Mouse (Mus musculus) activated CD4-positive, CD25-positive, alpha-beta regulatory T cell, adult 4 months (primary cell): Measurements from ENCODE around the gene Chchd1. TPM values are rescaled to one million over a fixed set of nuclear protein-coding genes. Genes with fewer than 3 reads are reported as not detected.
A peak's percentile ranks its signal among the peaks of the same experiment; 100 is the strongest.

ENCODE experiments used
- ATAC-seq: one replicate; pipeline ENCODE4 v1.8.0; 2017
- polyA plus RNA-seq, 2 experiments: library from polyadenylated mRNA; unstranded; fragments of 100-300 nt; shearing (Covaris generic); gene quantifications; one replicate each; pipeline ENCODE4 v1.2.1; 2017

Gene Chchd1
- polyA plus RNA-seq, 2 experiments from 2014 or later, result 152 to 154 TPM

GRCm38 (mm10) chr14:20725660-20726339, 23.0 kb downstream of the Chchd1 start:
- ATAC-seq, result no peak

GRCm38 (mm10) chr14:20729871-20730270, 27.1 kb downstream of the Chchd1 start:
- no peak for ATAC-seq

DNA sequence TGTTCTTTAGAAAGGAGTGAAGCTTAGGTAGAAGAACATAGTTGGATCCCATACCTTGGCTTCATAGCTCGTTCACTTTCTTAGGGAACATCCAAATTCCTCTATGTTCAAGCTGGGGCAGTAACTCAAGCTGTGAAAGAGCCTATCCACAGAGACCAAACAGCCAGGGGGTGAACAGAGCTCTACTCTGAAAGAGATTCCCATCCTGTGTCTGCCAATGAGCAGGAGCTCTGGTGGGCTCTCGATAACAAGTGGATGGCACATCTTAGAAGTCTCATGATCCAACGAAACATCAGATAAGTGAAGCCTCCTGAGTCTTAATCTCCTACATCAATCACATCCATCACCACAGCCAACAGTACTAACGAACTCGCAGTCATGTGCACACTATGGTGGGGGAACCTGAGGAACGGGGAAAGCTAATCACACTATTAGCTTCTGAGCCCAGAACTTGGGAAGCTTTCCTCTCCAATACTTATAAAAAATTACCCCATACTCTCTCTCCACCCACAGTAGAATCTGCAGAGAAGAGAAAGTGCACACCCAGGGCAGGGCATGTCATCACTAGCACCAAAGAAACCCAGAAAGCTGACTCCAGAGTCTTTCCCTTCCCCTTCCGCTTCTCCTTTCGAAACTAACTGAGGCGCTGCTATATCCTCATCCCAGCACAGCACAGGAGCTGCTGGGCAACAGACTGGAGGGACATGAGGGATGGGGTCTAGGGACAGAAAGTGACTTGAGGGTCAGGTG, 28.2 kb downstream of the Chchd1 start:
- ATAC-seq, result no peak

GRCm38 (mm10) chr14:20733041-20733951, 30.5 kb downstream of the Chchd1 start:
- no peak for ATAC-seq

- ATAC-seq, result peak; percentile 93
These were observed 31.4 kb downstream of the Chchd1 start, which contains the start of gene Ndst2 for GRCm38 (mm10) chr14:20733952-20734774. TSS of gene Ndst2 (minus strand) at chr14:20734562.

DNA sequence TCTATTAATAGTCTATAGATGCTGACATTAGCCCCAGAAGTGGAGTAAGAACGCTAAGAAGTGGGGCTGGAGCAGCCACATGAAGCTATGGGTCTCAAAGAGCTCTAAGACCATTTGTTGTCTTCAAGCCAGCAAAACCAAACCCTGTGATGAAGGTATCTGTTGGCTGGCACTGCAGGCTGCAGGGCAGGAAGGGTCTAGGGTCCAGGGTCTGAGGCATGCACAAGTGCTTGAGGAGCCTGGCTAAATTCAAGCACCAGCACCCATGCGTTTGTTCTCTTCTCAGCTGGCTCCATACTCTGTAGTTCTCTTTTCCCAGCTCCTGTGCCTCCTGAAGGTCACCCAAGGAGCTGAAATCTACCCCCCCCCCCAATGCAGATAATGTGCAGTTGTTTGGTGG, 32.2 kb downstream of the Chchd1 start:
- no peak for ATAC-seq

- no peak for ATAC-seq
These were observed 33.1 kb downstream of the Chchd1 start for GRCm38 (mm10) chr14:20735892-20736390.

- no peak for ATAC-seq
These were observed 34.5 kb downstream of the Chchd1 start for GRCm38 (mm10) chr14:20737306-20737705.

GRCm38 (mm10) chr14:20738511-20738910, 35.7 kb downstream of the Chchd1 start:
- no peak for ATAC-seq

- ATAC-seq, result no peak
These were observed 38.5 kb downstream of the Chchd1 start for GRCm38 (mm10) chr14:20741301-20741700.

DNA sequence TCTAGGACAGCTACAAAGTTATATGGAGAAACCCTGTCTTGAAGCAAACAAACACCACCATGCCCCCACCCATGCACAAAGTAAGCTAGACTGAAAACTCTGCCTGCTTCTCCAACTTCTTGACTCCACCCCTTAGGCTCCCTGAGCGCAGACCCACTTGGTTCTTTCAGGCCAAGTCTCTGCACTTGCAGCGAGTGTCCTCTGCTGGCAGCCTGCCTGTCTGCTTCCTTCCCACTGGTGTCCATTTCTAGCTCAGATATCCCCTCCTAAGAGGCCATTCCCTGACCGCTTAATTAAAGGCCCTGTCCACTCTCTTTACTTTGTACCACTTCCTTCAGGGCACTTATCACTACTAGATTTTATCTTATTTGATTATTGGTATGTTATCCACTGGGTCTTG, 40.8 kb downstream of the Chchd1 start:
- ATAC-seq, result no peak

GRCm38 (mm10) chr14:20746935-20747334, 44.1 kb downstream of the Chchd1 start:
- ATAC-seq, result no peak

DNA sequence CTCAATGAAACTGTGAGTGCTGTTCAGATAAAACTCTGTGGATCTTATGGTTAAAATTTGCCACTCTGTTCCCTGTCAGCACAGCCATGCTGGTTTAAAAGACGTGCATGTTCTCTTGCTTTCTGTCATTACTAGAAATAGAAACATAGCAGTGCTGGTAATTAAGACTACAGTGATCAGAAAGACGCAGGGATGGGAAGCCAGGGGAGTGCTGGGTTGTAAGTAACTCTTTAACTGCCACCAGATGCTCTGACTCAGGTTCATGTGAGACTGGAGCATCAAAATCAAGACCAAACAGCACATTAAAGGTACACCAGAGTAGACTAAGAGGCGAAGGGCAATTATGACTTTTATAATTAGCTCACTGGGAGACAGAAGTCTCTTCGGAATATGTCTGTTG, 45.6 kb downstream of the Chchd1 start:
- ATAC-seq, result no peak

GRCm38 (mm10) chr14:20749494-20750051, 46.8 kb downstream of the Chchd1 start:
- ATAC-seq, result no peak

- no peak for ATAC-seq
These were observed 47.7 kb downstream of the Chchd1 start for GRCm38 (mm10) chr14:20750503-20750902.

DNA sequence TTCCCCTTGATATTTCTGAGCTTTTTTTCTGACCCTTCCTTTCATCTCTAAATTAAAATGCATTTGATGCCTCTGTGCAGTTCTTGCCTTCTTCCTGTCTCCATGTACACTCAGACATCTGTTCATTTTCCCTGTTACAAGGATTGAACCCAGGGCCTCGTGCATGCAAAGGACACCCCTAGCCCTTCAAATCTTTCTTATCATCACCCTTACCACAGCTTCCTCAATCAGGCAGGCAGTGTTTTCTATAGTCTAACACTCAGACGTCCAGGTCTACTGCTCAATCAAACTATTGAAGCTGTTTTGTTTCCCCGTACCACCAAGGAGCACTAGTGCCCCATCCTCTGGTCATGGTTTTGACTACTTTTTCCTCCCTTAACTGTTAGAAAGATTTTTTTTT, 51.0 kb downstream of the Chchd1 start:
- ATAC-seq, result no peak

Other genes starting within 250 kb of the Chchd1 start
- 10 to 100 TPM; 51.3 to 57.5 TPM for gene Anxa7, start 222.9 kb upstream of the Chchd1 start, polyA plus RNA-seq
- gene Mss51, start 206.1 kb upstream of the Chchd1 start, polyA plus RNA-seq, result 1 to 10 TPM in 1 of 2 experiments, under 1 TPM in 1; 0.60 to 2.5 TPM
- gene Ppp3cb, start 156.4 kb upstream of the Chchd1 start, polyA plus RNA-seq, result 10 to 100 TPM; 29.8 to 47.4 TPM
- gene Usp54, start 61.9 kb upstream of the Chchd1 start, polyA plus RNA-seq, result 1 to 10 TPM; 1.6 to 2.2 TPM
- not detected for gene Myoz1, start 46.5 kb upstream of the Chchd1 start, polyA plus RNA-seq
- not detected for gene Synpo2l, start 34.7 kb upstream of the Chchd1 start, polyA plus RNA-seq
- gene Sec24c, start 28.7 kb upstream of the Chchd1 start, polyA plus RNA-seq, result 10 to 100 TPM; 94.7 to 97.5 TPM
- gene Fut11, start 8.0 kb upstream of the Chchd1 start, polyA plus RNA-seq, result 1 to 10 TPM; 5.6 to 6.6 TPM
- gene Zswim8, start 4.5 kb downstream of the Chchd1 start, polyA plus RNA-seq, result 10 to 100 TPM; 19.2 to 24.8 TPM
- 10 to 100 TPM in 1 of 2 experiments, 1 to 10 TPM in 1; 9.0 to 12.0 TPM for gene Ndst2, start 31.6 kb downstream of the Chchd1 start, polyA plus RNA-seq
- 10 to 100 TPM; 21.9 to 29.4 TPM for gene Camk2g, start 91.1 kb downstream of the Chchd1 start, polyA plus RNA-seq
- not detected for gene Plau, start 133.7 kb downstream of the Chchd1 start, polyA plus RNA-seq
- 1 to 10 TPM in 1 of 2 experiments, under 1 TPM in 1; 0.89 to 1.0 TPM for gene Vcl, start 226.4 kb downstream of the Chchd1 start, polyA plus RNA-seq